Mouse (Mus musculus) brain, embryonic 18.5 days (tissue): ENCODE measurements around the gene Cotl1.
"Not testable (repeated sequence)": the region's sequence is repeated elsewhere in the genome, so short reads cannot be mapped to it uniquely, and the experiment has no call there.

Experiments
- DNase-seq: peaks from one replicate; pipeline ENCODE4 v3.0.0-alpha.2; 2012; ENCODE audit warnings: low read depth, low spot score

The Cotl1 gene

DNA sequence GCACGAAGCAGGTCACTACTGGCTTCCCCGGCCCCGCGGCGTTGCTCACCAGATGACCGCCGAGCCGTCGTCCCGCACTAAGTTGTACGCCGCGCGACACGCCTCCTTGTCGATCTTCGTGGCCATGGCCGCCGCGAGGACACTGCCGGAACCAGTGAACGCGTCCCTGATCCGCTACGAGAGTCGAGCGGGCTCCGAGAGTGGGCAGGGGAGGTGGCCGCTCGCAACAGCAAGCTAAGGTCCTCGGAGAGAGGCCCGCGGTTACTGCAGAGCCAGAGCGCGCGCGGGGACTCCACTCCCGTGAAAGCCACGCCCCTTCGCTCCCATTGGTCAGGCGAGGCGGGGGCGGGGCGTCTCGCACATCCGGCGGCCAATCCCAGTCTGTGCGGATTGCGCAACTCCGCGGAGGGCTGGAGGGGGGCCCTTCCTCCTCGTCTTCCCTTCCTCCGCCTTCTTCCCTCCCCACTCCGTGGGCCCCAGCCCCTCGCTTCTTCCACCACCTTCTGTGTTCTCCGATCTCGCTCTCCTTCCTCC lies at the start of gene Cotl1:
Gene Cotl1, minus strand, starts transcription at position 270 of the 534 bp plus-strand sequence.
- peak; percentile 94 for DNase-seq

DNA sequence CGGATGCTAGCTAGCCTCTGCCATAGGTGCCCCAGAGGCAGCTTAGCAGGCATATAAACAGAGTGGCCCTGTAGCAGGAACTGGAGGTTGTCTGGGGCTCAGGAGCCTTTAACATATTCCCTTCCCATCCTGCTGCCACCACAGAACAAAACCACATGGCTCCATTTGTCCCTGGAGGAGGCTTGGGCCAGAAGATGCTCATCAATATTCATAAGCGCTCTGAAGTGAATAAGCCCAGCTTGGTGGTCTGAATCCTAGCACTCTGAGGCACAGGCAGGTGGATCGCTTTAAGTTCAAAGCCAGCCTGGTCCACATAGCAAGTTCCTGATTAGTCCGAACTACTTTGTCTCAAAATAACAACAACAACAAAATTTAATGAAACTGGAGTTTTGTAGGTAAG lies 47.7 kb upstream of the Cotl1 start:
- DNase-seq, result no peak

DNA sequence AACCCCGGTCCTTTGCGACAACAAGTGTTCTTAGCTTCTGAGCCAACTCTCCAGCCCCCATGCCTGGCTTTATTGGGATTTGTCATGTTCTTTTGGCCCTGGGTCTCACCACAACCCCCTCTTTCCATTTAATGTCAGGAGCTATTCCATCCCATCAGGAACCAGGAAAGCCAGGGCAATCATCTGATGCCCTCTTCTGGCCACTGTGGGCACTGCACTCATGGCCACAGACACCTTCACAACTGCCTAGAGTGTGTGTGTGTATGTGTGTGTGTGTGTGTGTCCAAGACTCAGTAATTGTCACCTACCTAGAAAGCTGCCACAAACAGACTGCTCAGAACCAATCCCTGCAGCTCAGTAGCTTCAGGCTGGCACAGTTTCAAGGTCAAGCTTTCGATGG lies 46.8 kb upstream of the Cotl1 start:
- DNase-seq, result no peak

DNA sequence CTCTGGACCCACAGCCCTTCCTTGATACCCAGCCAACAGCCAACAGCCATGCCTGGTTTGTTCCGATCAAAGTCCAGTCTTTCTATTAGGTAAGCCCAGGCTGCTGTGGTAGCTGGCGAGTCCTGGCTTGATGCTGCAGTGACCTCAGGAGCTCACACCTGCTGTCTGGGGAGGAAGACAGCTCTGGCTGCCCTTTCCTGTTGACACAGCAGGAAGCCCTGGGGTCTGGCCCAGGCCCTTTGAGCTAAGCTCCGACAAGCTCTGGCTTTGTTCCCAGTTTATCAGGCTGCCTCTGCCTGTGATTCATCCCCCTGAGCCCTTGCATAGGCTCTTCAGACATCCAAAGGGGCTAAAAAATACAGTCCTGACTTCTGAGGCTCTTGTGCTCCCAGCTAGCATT lies 45.3 kb upstream of the Cotl1 start:
- no peak for DNase-seq

DNA sequence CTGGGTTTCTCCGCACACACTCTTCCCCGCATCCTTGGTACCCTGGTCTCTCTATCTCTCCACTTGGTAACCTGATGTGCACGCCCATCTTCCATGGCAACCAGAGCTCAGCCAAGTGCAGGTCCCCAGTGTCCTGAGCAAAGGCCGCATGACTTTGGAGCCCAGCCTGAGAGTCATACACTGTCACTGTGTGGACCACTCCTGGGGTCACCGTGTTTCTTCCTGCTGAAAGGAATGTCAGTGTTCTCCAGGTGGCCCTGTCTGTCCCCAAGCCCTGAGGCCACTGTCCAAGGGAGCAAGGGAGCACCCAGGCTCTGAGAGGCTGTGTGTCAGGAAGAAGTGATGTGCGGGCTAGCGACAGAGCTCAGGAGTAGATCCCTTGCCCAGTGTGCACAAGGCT lies 42.9 kb upstream of the Cotl1 start:
- DNase-seq, result no peak

DNA sequence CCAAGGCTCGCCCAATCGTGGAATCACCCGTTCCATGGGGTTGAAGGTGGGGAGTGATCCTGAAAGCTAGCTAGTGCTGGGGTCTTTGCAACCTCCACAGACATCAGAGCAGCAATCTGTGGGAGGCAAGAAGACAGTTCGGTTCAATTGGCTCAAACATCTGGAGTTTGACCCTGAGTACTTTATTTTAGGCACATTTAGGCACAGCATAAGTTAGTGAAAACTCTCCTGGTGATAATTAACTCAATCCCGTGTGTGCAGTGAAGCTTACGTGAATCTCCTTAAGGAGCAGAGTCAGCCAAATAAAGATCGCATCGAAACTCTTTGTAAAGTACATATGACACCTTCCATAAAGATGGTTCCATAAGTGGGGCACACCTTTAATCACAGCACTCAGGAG lies 41.6 kb upstream of the Cotl1 start:
- DNase-seq, result no peak

DNA sequence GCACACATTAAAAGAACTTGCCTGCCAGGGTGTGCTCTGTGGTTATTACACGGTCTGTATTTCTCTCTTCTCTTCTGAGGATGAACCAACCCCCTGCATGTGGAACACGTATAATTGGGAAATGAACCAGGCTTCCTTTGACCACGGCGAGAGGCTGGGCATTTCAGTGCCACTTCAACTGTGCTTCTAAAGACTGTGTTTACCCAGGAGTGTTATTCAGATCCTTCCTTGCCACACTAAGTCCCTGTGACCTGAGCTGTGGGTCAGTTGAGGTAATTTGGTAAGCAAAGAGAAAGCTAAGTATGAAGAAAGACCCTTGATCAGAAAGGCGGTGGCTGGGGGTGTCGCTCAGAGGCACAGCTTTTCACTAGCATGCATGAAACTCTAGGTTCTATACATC lies 41.0 kb upstream of the Cotl1 start:
- DNase-seq, result no peak

DNA sequence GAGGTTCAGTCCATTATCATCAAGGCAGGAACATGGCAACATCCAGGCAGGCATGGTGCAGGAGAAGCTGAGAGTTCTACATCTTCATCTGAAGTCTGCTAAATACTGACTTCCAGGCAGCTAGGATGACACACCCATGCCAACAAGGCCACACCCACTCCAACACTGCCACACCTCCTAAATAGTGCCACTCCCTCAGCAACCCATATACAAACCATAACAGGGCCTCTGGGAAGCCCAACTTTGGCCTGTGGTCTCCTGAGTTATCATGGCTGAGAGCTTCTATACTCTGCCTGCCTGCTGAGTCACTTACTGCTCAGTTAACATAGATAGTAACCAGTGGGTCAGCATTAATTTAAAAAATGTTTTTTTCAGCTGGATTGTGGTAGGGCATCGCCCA lies 32.8 kb upstream of the Cotl1 start:
- no peak for DNase-seq

DNA sequence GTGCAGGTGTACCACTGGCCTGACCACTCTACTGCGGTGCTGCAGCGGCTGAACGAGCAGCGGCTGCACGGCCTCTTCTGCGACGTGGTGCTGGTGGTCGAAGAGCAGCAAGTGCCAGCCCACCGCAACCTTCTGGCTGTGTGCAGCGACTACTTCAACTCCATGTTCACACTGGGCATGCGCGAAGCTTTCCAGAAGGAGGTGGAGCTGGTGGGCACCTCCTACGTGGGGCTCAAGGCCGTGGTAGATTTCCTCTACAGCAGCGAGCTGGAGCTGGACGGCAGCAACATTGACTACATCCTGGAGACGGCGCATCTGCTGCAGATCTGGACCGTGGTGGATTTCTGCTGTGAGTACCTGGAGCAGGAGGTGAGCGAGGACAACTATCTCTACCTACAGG lies 29.3 kb upstream of the Cotl1 start:
- DNase-seq, result no peak

DNA sequence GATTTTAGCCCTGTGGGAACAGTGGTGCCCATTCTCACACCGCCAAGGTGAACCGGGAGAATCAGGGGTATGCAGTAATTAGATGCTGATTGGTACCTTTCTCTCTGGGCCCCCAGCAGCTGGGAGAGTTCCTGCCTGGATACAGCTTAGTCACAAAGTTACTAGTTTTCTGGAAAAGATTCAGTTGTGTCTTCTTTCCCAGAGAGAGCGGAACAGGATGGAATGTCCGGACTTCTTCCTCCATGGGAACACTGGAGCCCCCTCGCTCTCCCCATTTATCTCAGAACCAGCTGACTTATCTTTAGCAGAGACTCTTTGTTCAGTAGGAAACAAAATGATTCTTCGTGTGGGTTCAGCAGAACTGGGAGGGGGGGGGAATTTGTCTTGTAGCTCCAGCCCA lies 22.4 kb upstream of the Cotl1 start:
- DNase-seq, result no peak

DNA sequence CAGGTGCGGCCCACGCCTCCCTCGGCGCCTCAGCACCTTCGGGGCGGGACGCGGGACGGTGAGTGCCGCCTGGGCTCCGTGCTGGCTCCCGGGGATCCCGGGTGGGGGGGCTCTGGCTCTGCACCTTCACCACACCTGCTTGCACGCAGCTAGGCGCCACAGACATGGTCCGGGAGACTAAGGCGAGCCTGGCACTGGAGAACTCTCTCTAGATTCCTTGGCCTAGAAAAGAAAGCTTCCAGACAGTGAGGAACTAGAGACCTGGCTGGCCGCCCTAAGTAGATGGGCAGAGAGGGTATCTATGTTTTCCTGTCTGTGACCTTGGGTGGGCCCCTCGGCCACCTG lies 22.0 kb upstream of the Cotl1 start:
- DNase-seq, result no peak

DNA sequence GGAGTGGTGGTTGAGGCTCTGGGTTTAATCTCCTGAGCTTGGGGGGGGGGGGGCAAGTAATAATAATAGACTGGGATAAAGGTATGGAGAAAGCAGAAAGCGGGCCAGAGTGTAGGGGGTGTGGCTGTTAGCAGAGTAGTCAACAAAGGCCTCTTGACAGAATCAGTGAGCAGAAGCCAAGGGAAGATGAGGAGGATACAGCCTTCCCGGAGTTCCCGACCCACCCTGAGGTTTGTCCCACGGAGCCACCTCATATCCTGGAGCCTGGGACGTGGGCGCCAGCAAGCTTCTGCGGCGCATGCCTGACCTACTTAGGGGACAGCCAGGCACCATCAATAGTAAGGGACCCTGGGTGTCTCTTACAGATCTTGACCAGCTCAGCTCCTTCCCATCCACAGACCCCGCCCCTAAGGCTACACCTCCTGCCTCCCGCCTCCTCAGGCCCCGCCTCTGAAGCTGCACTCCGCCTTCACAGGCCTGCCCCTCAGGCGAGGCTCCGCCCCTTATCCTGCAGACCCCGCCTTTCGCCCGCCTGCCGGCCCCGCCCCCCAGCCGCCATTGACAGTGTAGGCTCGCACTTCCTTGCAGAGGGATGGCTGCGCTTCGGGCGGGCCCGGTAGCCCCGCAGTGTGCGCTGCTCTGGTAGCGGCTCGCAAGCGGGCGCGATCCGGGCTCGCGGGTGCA lies 21.5 kb upstream of the Cotl1 start, which contains the start of gene Klhl36:
Gene Klhl36, plus strand, starts transcription at position 561 of the 684 bp plus-strand sequence.
- DNase-seq, result peak; percentile 82

DNA sequence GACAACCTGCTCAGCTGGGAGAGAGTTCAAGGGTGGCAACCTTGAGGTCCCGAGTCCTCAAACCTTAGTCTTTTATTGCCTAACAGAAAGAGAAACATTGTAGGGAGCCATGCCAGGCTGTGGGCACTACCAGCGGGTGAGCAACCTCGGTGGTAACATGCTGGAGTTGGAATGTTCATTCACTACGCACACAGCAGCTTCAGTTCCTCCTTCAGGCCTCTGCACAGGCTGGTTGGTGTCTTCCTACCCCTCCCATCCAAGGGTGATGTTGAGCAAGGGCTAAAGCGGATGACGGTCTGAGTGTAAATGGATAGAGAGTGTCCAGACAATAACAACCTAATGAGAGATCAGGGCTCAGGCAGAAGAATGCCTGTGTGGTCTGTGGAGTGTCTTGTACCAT lies 17.4 kb upstream of the Cotl1 start:
- DNase-seq, result no peak

DNA sequence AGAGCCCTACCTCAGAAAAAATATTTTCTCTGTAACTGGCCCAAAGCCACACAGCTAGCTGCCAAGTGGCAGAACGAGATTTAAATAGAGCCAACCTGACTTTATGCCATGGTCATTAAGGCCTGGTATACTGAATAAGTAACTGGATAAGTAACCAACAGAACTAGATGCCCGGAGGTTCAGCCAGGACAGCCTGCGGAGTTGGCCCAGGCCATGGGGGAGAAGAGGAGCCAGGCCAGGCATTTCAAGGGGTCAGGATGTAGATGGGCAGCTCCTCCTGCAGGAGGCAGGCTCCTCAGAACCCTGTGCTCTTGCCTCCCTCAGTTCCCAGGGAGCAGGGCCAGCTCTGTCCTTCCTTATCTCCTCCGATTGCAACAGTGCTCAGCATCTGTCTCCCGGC lies 15.3 kb upstream of the Cotl1 start:
- DNase-seq, result no peak

DNA sequence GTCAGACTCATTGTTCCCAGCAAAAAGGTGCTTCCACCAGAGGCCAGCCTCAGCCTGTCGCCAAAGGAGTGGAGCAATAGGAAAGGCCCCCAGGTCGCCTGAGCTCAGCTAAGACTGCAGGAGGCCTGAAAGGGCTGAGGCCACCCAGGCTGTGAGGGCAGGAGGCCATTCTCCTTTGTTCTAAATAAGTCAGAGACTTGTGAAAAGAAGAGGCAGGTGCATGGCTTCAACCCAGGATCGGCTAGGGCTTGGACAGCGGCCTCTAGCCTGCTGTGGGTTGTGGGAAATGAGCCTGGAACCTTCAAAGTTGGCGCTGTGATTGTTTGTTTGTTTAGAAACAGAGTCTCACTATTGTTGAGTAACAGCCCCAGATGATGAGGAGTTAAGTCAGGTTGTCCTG lies 13.7 kb upstream of the Cotl1 start:
- no peak for DNase-seq

DNA sequence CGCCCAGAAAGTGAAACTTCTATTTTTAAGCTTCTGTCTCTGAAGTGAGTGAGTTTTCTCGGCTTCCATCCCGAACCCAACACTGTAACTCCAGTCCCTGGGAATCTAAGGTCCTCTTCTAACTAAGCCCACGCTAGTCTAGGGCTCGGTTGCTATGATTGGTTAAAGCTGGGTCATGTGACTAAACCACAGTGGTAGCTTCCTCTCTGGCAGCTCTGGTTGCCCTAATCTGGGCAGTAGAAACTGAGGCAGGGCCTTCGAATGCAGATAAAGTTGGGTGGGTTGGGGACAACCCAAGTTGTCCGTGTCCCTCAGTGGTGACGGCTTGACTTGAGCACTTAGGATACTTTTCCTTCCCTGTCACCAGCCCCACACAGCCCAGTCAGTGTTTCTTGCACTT lies 13.2 kb upstream of the Cotl1 start:
- DNase-seq, result no peak

DNA sequence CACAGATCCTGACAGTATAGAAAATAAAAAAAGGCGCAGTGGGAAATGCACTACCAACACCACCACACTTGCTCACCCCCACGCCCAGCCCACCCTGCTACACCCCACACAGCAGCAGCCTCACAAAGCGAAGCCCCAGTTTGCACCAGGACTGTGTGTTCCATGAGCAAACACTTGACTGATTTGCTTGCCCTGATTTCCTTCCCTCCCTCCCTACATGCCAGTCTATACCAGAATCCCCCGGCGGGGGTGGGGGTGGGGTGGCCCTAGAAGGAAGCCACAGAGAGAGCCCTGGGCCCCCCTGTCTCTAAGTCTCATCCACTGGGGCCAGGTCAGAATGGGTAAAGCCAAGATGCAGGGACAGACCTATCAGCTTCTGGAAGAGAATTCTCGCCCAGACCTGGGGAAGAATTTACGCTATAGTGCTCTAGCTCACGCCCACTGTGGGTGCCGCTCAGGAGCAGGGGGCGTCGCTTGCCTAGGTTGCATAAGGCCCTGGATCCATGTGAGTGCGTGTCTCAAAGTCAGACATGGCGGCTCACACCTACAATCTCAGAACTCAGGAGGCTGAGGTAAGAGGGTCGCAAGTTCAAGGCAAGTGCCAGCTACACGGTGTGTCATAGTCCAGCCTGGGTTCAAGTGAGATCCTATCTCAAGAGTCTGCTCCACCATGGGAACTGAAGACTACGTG lies 7.0 kb upstream of the Cotl1 start:
- no peak for DNase-seq

DNA sequence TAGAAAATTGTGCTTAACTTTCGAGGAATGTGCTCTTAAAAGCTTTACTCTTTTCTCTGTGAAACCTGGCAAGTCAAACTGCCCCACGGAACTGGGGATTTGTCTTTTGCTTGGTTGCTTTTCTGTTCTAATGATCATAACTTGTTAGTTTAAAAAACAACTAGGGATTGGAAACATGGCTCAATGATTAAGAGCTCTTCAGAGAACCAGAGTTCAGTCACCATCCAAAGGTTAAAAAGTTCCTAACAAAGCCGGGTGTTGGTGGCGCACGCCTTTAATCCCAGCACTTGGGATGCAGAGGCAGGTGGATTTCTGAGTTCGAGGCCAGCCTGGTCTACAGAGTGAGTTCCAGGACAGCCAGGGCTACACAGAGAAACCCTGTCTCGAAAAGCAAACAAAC lies 5.4 kb upstream of the Cotl1 start:
- not testable (repeated sequence) for DNase-seq

DNA sequence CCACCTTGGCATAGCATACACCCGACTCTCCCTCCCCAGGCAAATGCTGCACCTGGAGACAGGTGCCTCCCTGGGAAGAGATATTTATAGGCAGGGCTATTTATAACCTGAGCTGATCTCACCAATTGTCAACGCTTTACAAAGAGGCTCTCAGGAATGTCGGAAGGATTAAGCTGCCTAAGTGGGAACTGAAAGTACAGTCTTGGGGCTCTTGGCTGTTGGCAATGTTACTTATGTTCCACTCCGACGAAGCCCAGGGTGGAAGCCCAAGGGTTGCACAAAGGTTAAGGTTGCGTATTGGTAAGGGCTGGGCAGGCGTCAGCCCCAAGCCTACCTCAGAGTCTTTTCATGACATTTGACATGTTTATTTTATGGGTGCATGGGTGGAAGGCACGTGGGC lies 4.2 kb upstream of the Cotl1 start:
- no peak for DNase-seq

DNA sequence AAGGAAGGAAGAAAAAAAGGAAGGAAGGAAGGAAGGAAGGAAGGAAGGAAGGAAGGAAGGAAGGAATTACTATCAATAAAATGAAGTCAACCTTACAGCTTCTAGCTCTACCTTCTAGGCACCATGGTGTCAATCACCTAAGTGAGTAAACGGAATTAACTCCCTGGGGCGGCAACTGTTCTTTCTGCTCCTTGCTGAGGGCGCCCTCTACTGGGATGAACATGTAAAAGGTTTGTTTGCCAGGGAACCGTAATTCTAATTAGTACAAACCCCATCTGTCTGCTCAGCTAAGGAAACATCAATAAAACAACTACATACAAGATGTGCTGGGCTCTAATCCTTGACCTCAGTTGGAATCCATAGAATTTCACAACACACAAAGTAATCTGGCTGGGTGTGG lies 3.1 kb upstream of the Cotl1 start:
- no peak for DNase-seq

DNA sequence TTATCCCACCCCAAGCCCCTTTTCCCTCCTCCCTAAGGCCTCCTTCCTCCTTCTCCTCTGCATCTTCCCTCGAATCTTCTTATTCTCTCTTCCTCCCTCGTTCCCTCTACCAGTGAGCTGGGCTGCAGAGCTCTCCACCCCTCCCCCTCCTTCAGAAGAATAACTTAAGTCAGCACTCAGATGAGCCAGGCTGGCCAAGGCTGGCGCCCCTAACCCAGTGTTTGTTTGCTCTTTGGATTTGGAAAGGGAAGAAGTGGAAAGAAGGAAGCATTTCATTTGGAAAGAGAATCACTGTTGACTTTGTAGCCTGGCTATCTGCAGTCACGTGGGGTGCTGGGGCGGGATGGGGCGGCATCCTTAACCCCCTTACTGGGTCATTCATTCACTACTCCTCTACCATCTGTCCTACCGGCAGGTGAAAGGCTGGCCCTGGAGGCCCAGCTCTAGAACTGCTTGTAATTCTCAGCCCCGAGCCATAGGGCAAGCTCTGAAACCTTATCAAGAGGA lies 614 bp upstream of the Cotl1 start:
- no peak for DNase-seq

DNA sequence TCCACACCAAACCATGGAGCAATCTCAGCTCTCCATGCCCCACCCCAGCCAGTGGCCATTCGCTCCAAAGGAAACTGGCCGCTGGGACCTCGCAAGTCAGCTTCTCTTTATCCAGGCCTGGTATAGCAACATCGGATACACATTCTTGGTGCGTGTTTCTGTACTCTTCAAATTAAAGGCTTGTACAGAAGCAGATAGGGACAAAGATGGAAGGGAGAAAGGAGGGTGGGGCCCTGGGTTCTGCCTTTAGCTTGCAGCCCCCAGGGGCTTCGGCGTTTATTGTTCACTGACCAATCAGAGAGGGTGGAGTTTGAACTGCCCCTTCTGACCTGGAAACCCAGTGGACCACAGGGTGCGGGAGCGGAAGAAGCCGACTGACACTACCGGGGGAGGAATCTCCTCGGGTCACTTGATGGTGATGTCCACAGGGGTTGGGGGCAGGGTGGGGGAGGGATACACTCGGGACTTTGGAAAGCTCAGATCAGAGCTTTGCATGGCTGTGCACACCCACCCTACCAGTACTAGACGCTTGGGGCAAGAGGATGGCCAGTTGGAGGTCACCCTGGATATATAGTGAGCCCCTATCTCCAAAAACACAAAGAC lies 824 bp downstream of the Cotl1 start:
- DNase-seq, result no peak

DNA sequence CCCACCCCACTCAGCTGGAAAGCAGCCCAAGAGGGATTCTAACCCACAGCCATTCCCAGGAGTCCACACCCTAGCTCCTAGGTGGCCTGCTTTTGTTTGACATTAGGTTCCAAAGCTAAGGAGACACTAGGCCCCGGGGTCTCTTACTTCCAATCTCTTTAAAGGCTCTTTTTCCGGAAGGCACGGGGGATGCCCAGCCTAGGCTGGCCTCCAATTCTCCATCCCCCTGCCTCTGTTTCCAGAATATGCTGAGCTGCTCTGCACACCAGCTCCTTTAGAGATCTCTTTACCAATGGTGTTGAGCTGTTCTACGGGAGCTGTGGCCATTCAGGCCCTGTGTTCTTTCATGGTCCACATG lies 1.4 kb downstream of the Cotl1 start:
- no peak for DNase-seq
